Mouse (Mus musculus) thymus, postnatal 10 days (tissue): ENCODE results near the gene AC124108.1.

Experiments used
- DNase-seq, 2 experiments: peaks; one replicate each; pipeline ENCODE4 v3.0.0; 2021; ENCODE audit warnings: low spot score in 2 of 2

The AC124108.1 gene

DNA sequence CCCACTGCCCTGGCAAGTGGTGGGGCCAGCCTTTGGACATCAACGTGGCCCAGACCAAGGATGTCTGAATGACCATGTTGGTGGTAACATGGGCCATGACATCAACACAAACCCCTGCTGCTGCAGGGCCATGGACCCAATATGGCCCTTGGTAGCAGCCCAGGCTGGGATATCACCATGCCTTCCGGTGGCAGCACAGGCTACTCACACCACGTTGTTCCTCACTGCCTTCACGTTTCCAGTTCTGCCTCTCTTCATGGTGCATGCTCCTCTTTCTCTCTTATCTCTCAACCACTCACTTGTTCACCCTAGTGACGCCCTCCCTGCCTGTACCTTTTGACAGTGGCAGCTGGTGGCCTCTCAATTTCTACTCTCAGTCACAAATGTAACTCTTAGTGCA is 53.8 kb downstream of the AC124108.1 start:
- no peak for DNase-seq

- DNase-seq, result no peak
Observed at GRCm38 (mm10) chr1:132246137-132246536, 54.9 kb downstream of the AC124108.1 start.

GRCm38 (mm10) chr1:132246641-132247040 is 55.4 kb downstream of the AC124108.1 start:
- no peak for DNase-seq

DNA sequence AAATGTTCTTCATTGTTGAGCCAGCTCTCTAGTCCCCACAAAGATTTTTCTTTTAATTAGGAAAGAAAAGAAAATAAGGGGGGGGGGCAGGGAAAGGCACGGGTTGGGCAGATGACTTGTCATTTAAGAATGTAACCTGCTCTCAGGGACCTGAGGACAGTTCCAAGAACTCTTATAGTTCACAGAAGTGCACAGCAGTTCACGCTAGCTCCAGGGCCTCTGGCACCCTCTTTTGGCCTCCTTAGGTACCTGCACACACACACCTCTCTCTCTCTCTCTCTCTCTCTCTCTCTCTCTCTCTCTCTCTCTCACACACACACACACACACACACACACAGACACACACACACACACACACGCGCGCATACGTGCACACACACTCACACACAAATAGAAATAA is 63.2 kb downstream of the AC124108.1 start:
- DNase-seq, result no peak
